Mouse (Mus musculus) heart, embryonic 14.5 days (tissue): Measurements from ENCODE around the gene Pla2g6. TPM values are rescaled to one million over a fixed set of nuclear protein-coding genes. Genes with fewer than 3 reads are reported as not detected.

Experiments
- ATAC-seq: fragments of 200-750 bp; cut with Nextera tagmentation; 2 replicates; pipeline ENCODE4 v1.8.0; 2017; ENCODE audit warnings: low read depth, moderate TSS enrichment; ENCODE audit not compliant: insufficient number of reproducible peaks, insufficient read depth, low FRiP score
- H3K27ac ChIP-seq, 2 experiments: fragments of 200-500 bp in 1 of 2; fragments of 300-500 bp in 1 of 2; sonication (generic) in 1 of 2; replicated peaks in 1 of 2; 2 replicates each; pipeline ENCODE4 v1.5.1; 2012 to 2014; ENCODE audit warnings: low read depth in 2 of 2, low read length in 2 of 2, control low read depth in 1 of 2, mild to moderate bottlenecking in 1 of 2, mixed read lengths in 1 of 2; ENCODE audit not compliant: control insufficient read depth in 1 of 2, insufficient read depth in 1 of 2
- H3K27me3 ChIP-seq: fragments of 300-500 bp; sonication (generic); 2 replicates; pipeline ENCODE4 v1.6.1; 2014; ENCODE audit warnings: mild to moderate bottlenecking, low read length, control low read depth; ENCODE audit not compliant: control insufficient read depth, insufficient read depth
- H3K36me3 ChIP-seq: fragments of 300-500 bp; sonication (generic); 2 replicates; pipeline ENCODE4 v1.6.1; 2014; ENCODE audit warnings: mild to moderate bottlenecking, control low read depth, low read length, mixed read lengths; ENCODE audit not compliant: control insufficient read depth, insufficient read depth
- H3K4me1 ChIP-seq, 2 experiments: fragments of 200-500 bp in 1 of 2; fragments of 300-500 bp in 1 of 2; sonication (generic) in 1 of 2; 2 replicates each; pipeline ENCODE4 v1.6.1; 2012 to 2014; ENCODE audit warnings: low read length in 2 of 2, control low read depth in 1 of 2, mixed read lengths in 1 of 2; ENCODE audit not compliant: control insufficient read depth in 2 of 2, insufficient read depth in 2 of 2
- H3K4me2 ChIP-seq: fragments of 300-500 bp; sonication (generic); 2 replicates; pipeline ENCODE4 v1.6.1; 2014; ENCODE audit warnings: mild to moderate bottlenecking, low read length
- H3K4me3 ChIP-seq, 2 experiments: fragments of 200-500 bp in 1 of 2; fragments of 300-500 bp in 1 of 2; sonication (generic) in 1 of 2; 2 replicates each; pipeline ENCODE4 v1.5.1; 2012 to 2014; ENCODE audit warnings: low read length in 2 of 2, mild to moderate bottlenecking in 2 of 2, control low read depth in 1 of 2, low read depth in 1 of 2, moderate library complexity in 1 of 2; ENCODE audit not compliant: control insufficient read depth in 1 of 2, insufficient read depth in 1 of 2
- H3K9ac ChIP-seq: fragments of 300-500 bp; sonication (generic); 2 replicates; pipeline ENCODE4 v1.6.1; 2014; ENCODE audit warnings: mild to moderate bottlenecking, low read length
- H3K9me3 ChIP-seq: fragments of 300-500 bp; sonication (generic); 2 replicates; pipeline ENCODE4 v1.6.1; 2016; ENCODE audit warnings: low read length, control low read depth; ENCODE audit not compliant: control insufficient read depth
- WGBS: fragments of 180-500 bp; shearing (Covaris S2); extraction: QIAGEN DNeasy Blood & Tissue Kit; methylation state at CpG from one replicate; pipeline ENCODE4 v1.1.7; 2014; 5-methylcytosine and 5-hydroxymethylcytosine counted together
- polyA plus RNA-seq: library from polyadenylated mRNA; unstranded; fragments of >200 nt; fragmentation: Nextera tagmentation; extraction: Ambion mirVana; gene quantifications from 2 replicates; pipeline ENCODE4 v1.2.1, GENCODE M21; 2014

The Pla2g6 gene
- polyA plus RNA-seq = 10.9 and 11.7 TPM in 2 replicates

GRCm38 (mm10) chr15:79328058-79328938 lies at the start of gene Pla2g6:
Pla2g6 (minus strand) TSS chr15:79328390.
- WGBS = 4% methylated on average over 45 of the region's 46 CpGs
- Histone ChIP-seq H3K4me2 (peak within 1 kb of the TSS; percentile 93), H3K9ac (peak within 1 kb of the TSS; percentile 83), H3K36me3 (no peaks in the 10 kb centered on the region), H3K27ac (peak within 1 kb of the TSS; percentile 78 to 83), H3K4me1 (peaks cover 21 to 25% of the 10 kb centered on the region in 2 experiments), H3K9me3 (no peaks in the 10 kb centered on the region), H3K4me3 (peak within 1 kb of the TSS; percentile 52 to 63), H3K27me3 (no peaks in the 10 kb centered on the region)
- peak; percentile 95 for ATAC-seq

DNA sequence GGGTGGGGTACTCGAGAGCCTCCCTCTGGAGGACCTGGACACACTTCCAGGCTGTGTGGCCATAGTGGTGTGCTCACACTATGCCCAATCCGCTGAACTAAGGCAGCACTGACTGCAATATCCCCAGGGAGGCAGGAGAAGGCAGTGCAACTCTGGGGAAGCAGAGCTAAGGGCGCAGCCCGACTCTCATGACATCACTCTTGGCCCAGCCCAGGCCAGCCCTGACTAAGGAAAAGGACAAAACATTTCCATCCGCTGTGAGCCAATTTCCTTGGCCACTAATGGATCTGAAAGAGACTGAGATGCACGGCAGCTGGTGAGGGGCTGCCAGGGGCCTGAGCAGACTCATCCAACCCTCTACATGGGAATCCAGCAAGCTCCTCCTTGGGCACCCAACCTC lies 49.5 kb upstream of the Pla2g6 start:
- no peak for ATAC-seq
- Histone ChIP-seq H3K4me2 (no peak overlapping the region), H3K27me3 (no peaks in the 10 kb centered on the region), H3K4me1 (peaks cover 20 to 41% of the 10 kb centered on the region in 2 experiments), H3K9ac (no peak overlapping the region), H3K27ac (peak overlapping the region; percentile 5 to 39; a peak in 2 of 4 replicates), H3K4me3 (no peak overlapping the region), H3K36me3 (peaks cover 56% of the 10 kb centered on the region), H3K9me3 (no peaks in the 10 kb centered on the region)
- WGBS = 73% methylated on average over 6 of the region's 6 CpGs

- peaks cover 83% of the 10 kb centered on the region for H3K36me3 ChIP-seq
- no peak overlapping the region for H3K4me2 ChIP-seq
- no peak for ATAC-seq
- no peak overlapping the region for H3K9ac ChIP-seq
- H3K27ac ChIP-seq = no peak overlapping the region
- no peak overlapping the region for H3K4me3 ChIP-seq
- no peaks in the 10 kb centered on the region for H3K27me3 ChIP-seq
- peaks cover 5 to 20% of the 10 kb centered on the region in 2 experiments for H3K4me1 ChIP-seq
- no peaks in the 10 kb centered on the region for H3K9me3 ChIP-seq
- 50% methylated on average over 3 of the region's 3 CpGs for WGBS
These were observed 46.6 kb upstream of the Pla2g6 start for GRCm38 (mm10) chr15:79374760-79375159.

GRCm38 (mm10) chr15:79370281-79370843 lies 42.2 kb upstream of the Pla2g6 start:
- no peak overlapping the region for H3K27ac ChIP-seq
- H3K4me1 ChIP-seq = peaks cover 12 to 22% of the 10 kb centered on the region in 2 experiments
- WGBS = 71% methylated on average over 7 of the region's 7 CpGs
- peaks cover 93% of the 10 kb centered on the region for H3K36me3 ChIP-seq
- H3K27me3 ChIP-seq = no peaks in the 10 kb centered on the region
- H3K9me3 ChIP-seq = no peaks in the 10 kb centered on the region
- H3K9ac ChIP-seq = peak overlapping the region; percentile 27; the same call in 1 of the 2 replicates
- H3K4me2 ChIP-seq = no peak overlapping the region
- ATAC-seq = no peak
- no peak overlapping the region for H3K4me3 ChIP-seq

DNA sequence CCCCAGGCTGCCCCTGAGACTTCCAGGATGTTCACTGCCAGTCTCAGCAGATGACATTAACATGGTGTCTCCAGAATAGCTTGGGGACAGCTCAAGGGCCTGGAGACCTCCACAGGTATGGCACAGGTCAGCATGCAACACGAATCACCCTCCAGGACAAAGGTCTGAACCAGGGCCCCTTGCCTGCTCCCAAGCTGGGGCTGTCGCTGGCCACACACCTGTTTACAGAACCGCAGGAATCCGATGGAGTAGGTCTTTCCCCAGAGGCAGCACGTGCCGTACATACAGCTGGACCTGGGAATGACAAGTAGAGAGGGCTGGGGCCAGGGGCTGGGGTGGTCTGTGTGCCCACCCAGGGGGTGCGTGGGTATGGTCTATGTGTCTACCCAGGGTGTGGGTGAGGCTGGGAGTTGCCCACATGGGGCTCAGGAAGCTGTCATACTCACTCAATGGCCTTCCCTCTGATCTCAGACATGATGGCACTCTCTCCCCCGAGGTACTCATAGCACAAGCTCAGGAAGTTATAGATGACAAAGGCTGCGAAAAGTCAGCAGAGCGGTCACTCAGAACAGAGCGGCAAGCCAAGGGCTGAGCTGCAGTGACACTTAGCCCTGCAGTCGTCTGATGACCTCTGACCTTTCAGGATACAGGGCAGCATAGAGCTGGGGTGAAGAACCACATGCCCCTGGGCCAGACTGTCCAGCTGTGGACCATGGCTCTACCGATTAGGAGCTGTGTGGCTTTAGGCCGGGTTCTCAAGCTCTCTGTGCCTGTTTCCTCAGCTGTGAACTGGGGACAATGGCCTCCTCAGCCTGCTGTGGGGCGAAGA lies 41.5 kb upstream of the Pla2g6 start:
- WGBS = 73% methylated on average over 15 of the region's 15 CpGs

DNA sequence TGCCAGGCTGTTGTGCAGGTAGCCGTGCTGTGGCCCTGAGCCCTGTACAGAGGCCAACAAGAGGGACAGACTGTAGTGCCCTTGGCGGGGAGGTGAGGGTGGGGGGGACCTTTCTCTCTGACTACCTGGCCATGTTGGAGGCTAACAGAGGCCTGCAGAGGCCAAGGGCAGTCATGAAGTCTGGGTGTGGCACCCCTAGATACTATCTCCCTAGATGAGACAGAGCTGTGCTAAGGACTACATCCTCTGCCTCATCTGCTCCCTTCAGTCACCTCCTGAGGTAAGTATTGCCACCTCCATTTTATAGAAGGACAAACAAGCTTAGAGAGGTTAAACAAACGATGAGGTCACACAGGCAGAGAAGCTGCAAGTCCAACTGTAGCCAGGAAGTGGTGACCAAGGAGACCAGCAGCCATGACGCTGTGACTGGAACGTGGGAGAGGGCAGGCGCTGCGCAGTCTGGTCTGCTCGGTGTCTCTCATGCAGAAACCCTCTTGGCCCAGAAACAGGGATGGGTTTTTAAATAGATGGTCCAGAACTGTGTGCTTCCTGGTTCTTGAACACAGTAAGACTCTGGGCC lies 40.8 kb upstream of the Pla2g6 start:
- no peaks in the 10 kb centered on the region for H3K9me3 ChIP-seq
- H3K4me2 ChIP-seq = peak overlapping the region; percentile 4; the same call in 1 of the 2 replicates
- no peaks in the 10 kb centered on the region for H3K27me3 ChIP-seq
- H3K4me1 ChIP-seq = peaks cover 17 to 25% of the 10 kb centered on the region in 2 experiments
- peak overlapping the region; percentile 46 for H3K9ac ChIP-seq
- ATAC-seq = no peak
- H3K4me3 ChIP-seq = no peak overlapping the region
- 72% methylated on average over 8 of the region's 8 CpGs for WGBS
- peak overlapping the region; percentile 75 to 79 for H3K27ac ChIP-seq
- peaks cover 95% of the 10 kb centered on the region for H3K36me3 ChIP-seq

More for the DNA sequence above, 41.5 kb upstream of the Pla2g6 start:
- Histone ChIP-seq H3K9me3 (no peaks in the 10 kb centered on the region), H3K4me3 (no peak overlapping the region), H3K27me3 (no peaks in the 10 kb centered on the region), H3K27ac (peak overlapping the region in 1 of 2 experiments; percentile 75; a peak in 2 of 4 replicates), H3K36me3 (peaks cover 95% of the 10 kb centered on the region), H3K4me1 (peaks cover 12 to 22% of the 10 kb centered on the region in 2 experiments), H3K4me2 (no peak overlapping the region), H3K9ac (0 out of 2 replicates have a peak overlapping the region, but pooled peaks have one; percentile 27)
- no peak for ATAC-seq
